Mouse (Mus musculus) midbrain, embryonic 12.5 days (tissue): ENCODE measurements around the gene Map3k1. TPM values are rescaled to one million over a fixed set of nuclear protein-coding genes. Genes with fewer than 3 reads are reported as not detected.

Experiments used
- ATAC-seq: fragments of 200-750 bp; cut with Nextera tagmentation; 2 replicates; pipeline ENCODE4 v1.8.0; 2017; ENCODE audit warnings: low read depth, moderate TSS enrichment, moderate library complexity; ENCODE audit not compliant: low FRiP score
- H3K27ac ChIP-seq: fragments of 300-500 bp; sonication (generic); replicated peaks from 2 replicates; pipeline ENCODE4 v1.5.1; 2016; ENCODE audit warnings: mild to moderate bottlenecking
- H3K27me3 ChIP-seq: fragments of 300-500 bp; sonication (generic); 2 replicates; pipeline ENCODE4 v1.6.1; 2016; ENCODE audit warnings: mild to moderate bottlenecking
- H3K36me3 ChIP-seq: fragments of 300-500 bp; sonication (generic); 2 replicates; pipeline ENCODE4 v1.6.1; 2016
- H3K4me1 ChIP-seq: fragments of 300-500 bp; sonication (generic); 2 replicates; pipeline ENCODE4 v1.6.1; 2016
- H3K4me2 ChIP-seq: fragments of 300-500 bp; sonication (generic); replicated peaks from 2 replicates; pipeline ENCODE4 v1.6.1; 2016; ENCODE audit warnings: mild to moderate bottlenecking, moderate library complexity
- H3K4me3 ChIP-seq: fragments of 300-500 bp; sonication (generic); 2 replicates; pipeline ENCODE4 v1.5.1; 2016; ENCODE audit warnings: mild to moderate bottlenecking
- H3K9ac ChIP-seq: fragments of 300-500 bp; sonication (generic); replicated peaks from 2 replicates; pipeline ENCODE4 v1.6.1; 2016; ENCODE audit warnings: mild to moderate bottlenecking, moderate library complexity
- H3K9me3 ChIP-seq: fragments of 300-500 bp; sonication (generic); 2 replicates; pipeline ENCODE4 v1.6.1; 2016; ENCODE audit warnings: mild to moderate bottlenecking
- WGBS: fragments of 180-500 bp; shearing (Covaris S2); methylation state at CpG from one replicate; pipeline ENCODE4 v1.1.7; 2016; 5-methylcytosine and 5-hydroxymethylcytosine counted together
- polyA plus RNA-seq: library from polyadenylated mRNA; unstranded; fragments of >200 nt; fragmentation: Nextera tagmentation; extraction: Ambion mirVana; gene quantifications from 2 replicates; pipeline ENCODE4 v1.2.1, GENCODE M21; 2016

Map3k1 gene
- polyA plus RNA-seq, 1 experiment from 2014 or later = 14.0 TPM

DNA sequence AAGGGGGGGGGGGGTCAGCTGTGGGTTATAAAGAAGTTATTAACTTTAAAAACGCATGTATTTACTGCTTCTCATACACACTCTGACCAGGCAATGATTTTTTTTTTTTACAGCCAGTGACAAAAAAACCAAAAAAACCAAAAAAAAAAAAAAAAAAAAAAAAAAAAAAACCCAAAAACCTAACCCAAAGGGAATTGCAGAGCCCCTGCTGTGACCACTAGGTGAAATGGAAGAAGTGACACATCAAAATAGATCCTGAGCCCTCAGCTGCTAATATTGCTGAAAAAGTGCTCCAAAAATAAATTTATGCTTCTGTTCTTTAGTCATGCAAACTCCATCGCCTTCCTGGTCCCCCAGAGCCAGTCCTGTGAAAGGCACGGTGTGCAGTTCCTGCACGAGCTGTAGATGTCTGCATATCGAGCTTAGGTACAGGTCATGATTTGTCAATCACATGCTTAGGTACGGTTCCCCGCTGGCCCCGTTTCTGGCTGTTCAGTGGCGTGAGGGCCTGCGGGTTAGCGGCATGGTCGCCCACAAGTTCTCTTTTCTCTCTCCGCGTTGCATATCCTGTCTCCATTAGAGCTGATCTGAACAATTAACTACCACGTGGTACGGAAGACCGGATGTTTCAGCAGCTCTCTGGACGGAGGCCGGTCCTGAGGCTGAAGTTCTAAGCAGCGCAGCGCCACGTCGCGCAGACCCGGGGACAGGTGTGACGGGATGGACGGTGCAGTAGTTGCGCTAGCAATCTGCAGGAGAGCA is 60.3 kb downstream of the Map3k1 start:
- Histone ChIP-seq H3K36me3 (peaks cover 44% of the 10 kb centered on the region), H3K27me3 (no peaks in the 10 kb centered on the region), H3K9ac (no peak overlapping the region), H3K9me3 (no peaks in the 10 kb centered on the region), H3K4me3 (no peak overlapping the region), H3K27ac (no peak overlapping the region), H3K4me2 (no peak overlapping the region), H3K4me1 (no peaks in the 10 kb centered on the region)
- WGBS = 94% methylated on average over 28 of the region's 28 CpGs
- ATAC-seq = no peak

DNA sequence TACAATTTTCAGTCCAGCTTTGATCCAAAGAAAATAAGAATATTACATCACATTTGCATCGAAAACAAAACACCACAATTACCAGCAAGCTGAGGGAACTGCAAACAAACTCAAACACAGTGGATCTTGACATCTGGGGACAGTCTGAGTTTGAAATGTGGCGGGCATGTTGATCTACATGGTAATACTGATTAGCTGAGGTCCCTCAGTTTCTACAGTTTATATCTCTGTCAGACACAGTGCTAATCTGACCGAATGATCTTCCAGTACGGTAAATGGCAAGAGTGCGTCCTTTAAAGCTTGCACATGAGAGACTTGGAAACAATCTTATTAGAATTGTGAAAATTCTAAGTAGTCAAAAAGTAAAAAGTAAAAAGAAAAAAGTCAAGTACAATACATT is 62.0 kb downstream of the Map3k1 start:
- Histone ChIP-seq H3K9ac (no peak overlapping the region), H3K9me3 (no peaks in the 10 kb centered on the region), H3K36me3 (peaks cover 30% of the 10 kb centered on the region), H3K27me3 (no peaks in the 10 kb centered on the region), H3K27ac (no peak overlapping the region), H3K4me3 (no peak overlapping the region), H3K4me1 (no peaks in the 10 kb centered on the region), H3K4me2 (no peak overlapping the region)
- WGBS = 94% methylated on average over 5 of the region's 5 CpGs
- no peak for ATAC-seq

DNA sequence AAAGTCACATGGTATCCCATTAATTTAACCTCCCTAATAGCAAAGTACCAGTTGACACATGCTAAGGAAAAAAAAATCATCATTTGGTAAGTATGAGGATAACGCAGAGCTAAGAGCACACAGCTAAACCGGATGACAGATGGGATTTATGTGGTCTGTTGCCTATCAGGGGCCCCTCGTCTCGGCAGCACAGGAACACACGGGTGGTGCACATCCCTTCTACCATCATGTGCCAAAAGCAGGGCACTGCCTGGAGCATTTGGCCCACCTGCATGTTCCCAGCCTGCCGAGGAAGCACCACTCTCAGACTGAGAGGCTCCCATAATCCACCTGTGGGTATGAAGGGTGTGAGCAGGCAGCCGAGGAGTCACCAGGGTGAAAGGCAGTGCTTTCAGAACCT is 63.6 kb downstream of the Map3k1 start:
- Histone ChIP-seq H3K9me3 (no peaks in the 10 kb centered on the region), H3K36me3 (peaks cover 20% of the 10 kb centered on the region), H3K4me1 (no peaks in the 10 kb centered on the region), H3K4me3 (no peak overlapping the region), H3K27ac (no peak overlapping the region), H3K27me3 (no peaks in the 10 kb centered on the region), H3K4me2 (no peak overlapping the region), H3K9ac (no peak overlapping the region)
- ATAC-seq = no peak
- 90% methylated on average over 7 of the region's 7 CpGs for WGBS

DNA sequence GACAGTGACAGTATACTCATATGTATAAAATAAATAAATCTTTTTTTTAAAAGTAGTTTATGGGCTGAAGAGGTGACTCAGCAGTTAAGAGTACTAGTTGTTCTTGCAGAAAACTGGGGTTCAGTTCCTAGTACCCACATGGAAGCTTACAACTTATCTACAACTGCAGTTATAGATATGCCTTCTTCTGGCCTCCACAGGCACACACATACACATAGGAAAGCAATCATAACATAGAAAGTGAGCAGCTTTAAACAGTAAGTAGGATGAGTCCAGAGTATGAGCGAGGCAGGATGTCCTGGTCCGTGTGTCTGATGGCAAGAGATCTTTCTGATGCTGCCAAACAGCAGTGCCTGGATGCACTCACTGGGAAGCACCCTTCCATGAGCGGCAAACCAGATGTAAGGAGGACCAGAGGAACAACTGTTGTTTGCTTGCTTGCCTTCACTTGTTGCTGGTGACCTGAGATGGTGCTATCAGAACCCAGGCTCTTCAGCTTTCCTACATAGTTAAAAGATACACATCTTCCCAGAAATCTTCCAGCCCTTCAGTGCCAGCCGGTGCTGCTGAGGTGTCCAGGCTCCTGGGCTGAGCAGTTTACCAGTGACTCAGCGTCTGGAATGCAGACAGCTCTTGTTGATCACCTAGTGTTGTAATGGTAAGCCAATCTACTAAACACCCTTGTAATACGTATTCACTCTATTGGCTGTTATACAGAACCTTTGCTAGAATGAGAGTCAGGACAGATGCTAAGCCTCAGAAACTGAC is 64.4 kb downstream of the Map3k1 start:
- no peak for ATAC-seq
- 88% methylated on average over 6 of the region's 6 CpGs for WGBS
- no peak overlapping the region for H3K4me2 ChIP-seq
- no peak overlapping the region for H3K27ac ChIP-seq
- H3K4me1 ChIP-seq = no peaks in the 10 kb centered on the region
- H3K4me3 ChIP-seq = no peak overlapping the region
- H3K9ac ChIP-seq = no peak overlapping the region
- H3K9me3 ChIP-seq = no peaks in the 10 kb centered on the region
- H3K36me3 ChIP-seq = peaks cover 12% of the 10 kb centered on the region
- no peaks in the 10 kb centered on the region for H3K27me3 ChIP-seq

DNA sequence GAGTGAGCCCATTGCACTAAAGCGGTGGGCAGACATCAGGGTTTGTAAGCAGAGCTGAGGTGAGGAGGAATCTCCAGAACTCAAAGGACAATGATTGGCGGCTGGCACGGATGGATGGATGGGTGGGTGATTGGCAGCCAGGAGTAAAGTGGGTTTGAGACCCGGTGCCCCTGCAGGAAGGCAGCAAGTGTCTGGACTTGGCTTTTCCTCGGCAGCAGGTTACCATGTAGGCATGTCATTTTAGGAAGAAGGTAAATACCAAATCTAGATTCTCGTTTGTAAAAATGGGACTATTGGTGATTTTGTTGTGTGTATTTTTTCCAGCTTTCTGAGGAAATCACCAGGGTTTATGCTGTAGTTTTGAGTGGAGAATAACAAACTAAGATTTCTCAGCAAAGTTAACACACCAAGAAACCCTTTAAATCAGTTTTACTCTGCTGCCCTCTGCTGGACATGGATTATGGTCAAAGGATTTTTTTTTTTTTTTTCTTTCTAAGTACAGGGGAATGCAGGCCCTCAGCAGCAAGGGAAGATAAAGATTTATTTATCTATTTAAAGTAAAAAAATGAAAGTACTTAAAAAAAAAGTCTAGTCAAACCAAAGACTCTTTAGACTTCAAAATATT is 66.7 kb downstream of the Map3k1 start:
- Histone ChIP-seq H3K9ac (no peak overlapping the region), H3K27ac (no peak overlapping the region), H3K9me3 (no peaks in the 10 kb centered on the region), H3K4me3 (no peak overlapping the region), H3K36me3 (no peaks in the 10 kb centered on the region), H3K4me2 (no peak overlapping the region), H3K27me3 (no peaks in the 10 kb centered on the region), H3K4me1 (no peaks in the 10 kb centered on the region)
- 61% methylated on average over 6 of the region's 6 CpGs for WGBS
- ATAC-seq = no peak

DNA sequence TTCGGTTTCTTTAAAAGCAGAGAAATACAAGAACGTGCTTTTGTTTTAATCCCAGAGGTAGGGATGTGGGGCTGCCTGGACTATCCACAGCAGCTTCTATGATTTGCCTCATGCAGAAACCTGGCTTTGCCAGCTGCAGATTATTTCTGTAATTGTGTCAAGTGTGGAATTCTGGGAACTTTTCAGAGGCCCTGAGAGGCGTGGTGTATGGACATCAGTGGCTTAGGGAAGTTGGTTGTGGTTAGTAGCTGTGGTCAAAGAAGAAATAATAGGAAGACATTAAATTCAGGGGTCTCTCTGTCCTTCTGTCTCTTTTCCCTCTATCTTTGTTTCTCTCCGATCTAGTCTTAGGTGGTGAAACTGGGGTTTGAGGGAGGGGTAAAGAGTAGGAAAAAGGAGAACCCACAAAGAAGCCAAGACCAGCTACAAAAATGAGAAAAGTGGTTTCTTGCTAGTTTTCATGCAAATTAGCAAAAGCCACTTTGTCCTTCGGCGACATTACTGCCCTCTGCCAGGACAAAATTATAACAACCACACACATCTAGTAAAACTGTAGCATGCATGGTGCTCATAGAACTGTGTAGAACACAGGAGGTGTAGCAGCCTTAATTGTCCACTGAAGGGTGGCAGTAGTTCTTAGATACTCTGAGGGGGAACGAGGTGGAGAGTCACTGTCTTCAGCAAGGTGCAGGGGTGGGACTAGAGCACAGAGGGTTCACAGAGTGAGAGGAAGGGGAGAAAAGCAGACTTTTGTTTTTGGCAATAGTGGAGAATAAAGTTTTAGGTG is 67.4 kb downstream of the Map3k1 start:
- H3K9me3 ChIP-seq = no peaks in the 10 kb centered on the region
- no peak overlapping the region for H3K27ac ChIP-seq
- no peak overlapping the region for H3K4me3 ChIP-seq
- no peaks in the 10 kb centered on the region for H3K36me3 ChIP-seq
- no peak for ATAC-seq
- H3K4me1 ChIP-seq = no peaks in the 10 kb centered on the region
- no peak overlapping the region for H3K4me2 ChIP-seq
- no peak overlapping the region for H3K9ac ChIP-seq
- WGBS = 84% methylated on average over 7 of the region's 7 CpGs
- H3K27me3 ChIP-seq = no peaks in the 10 kb centered on the region

DNA sequence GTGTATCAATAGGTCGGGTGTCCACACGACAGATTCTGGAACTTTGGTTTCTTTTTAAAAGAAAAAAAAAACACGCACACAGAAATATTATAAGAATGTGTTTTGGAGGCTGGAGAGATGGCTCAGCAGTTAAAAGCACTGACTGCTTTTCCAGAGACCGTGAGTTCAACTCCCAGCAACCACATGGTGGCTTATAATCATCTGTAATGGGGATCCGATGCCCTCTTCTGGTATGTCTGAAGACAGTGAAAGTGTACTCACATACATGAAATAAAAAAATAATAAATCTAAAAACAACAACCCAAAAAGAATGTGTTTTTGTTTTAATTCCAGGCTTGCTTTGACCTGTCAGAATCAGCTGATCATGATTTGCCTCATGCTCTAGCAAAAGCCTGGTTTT is 81.9 kb downstream of the Map3k1 start:
- Histone ChIP-seq H3K27me3 (0 out of 2 replicates have a peak, but pooled peaks cover 3% of the 10 kb centered on the region), H3K9ac (no peak overlapping the region)
- WGBS = 90% methylated on average over 5 of the region's 5 CpGs

DNA sequence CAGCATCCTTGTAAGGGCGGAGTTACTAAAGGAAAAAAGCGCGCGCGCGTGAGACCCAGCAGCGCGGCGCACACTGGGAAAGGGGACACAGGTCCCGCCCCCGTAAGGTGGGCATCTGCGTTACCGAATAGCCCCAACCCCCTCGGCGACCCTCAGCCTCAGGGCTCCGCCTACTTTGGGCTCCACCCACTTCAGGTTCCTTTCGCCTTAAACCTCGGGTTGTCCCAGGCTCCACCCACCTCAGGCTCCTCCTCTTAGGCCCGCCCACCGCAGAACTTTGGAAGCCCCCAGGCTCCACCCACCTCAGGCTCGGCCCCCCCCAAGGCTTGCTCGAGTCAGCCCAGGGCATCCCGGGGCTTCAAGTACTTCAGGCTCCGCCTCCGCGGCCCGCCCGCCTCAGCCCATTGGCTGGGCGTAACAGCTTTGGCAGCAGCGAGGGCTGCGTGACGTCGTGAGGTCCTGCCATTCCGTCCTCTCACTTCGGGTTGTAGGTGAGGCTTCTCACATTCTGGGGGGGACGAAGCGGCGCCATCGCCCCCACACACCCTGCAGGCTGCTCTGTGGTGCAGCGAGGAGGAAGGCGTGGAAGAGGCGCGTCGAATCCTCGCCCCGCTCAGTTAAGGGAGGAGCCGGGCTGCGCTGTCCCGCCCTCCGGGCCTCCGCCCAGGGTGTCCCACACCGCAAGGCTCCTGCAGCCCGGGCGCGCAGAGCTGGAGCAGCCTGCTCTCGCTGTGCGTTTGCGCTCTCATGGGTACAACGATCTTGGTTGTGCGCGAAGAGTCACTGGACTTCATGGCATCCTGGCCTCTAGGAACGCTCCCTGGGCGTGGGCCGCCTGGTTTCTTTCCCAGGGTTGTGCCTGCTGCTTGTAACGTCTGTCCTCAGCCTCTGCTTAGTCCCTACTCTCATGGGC is 83.4 kb downstream of the Map3k1 start:
- Histone ChIP-seq H3K27ac (peak overlapping the region; percentile 71), H3K4me3 (peak overlapping the region; percentile 67), H3K36me3 (no peaks in the 10 kb centered on the region), H3K27me3 (0 out of 2 replicates have a peak, but pooled peaks cover 3% of the 10 kb centered on the region), H3K4me1 (peaks cover 8% of the 10 kb centered on the region), H3K9me3 (peaks cover 6% of the 10 kb centered on the region; the same call in 1 of the 2 replicates), H3K4me2 (peak overlapping the region; percentile 74), H3K9ac (peak overlapping the region; percentile 70)
- WGBS = under 1% methylated on average over 64 of the region's 65 CpGs
- peak; percentile 99 for ATAC-seq

More for the DNA sequence above, 81.9 kb downstream of the Map3k1 start:
- Histone ChIP-seq H3K9me3 (peaks cover 6% of the 10 kb centered on the region; the same call in 1 of the 2 replicates), H3K4me2 (no peak overlapping the region), H3K36me3 (no peaks in the 10 kb centered on the region), H3K4me1 (peaks cover 8% of the 10 kb centered on the region), H3K27ac (no peak overlapping the region), H3K4me3 (no peak overlapping the region)
- no peak for ATAC-seq

DNA sequence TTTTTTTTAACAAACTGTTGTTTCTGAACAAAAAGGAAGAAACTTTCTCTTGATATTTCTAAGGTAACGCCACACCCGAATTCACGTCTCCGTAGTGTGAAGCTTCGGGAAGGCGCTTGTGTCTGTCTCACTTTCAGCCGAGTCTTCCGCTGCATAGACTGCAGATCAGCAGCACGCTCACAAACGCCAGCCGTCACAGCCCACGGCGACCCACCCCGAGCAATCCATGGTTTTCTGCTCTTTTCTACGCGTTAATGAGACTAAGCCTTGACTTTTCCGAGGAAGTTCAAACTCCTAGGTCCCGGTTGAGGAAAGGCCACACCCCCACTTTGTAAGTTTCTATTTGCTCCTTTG is 84.0 kb downstream of the Map3k1 start:
- 0 out of 2 replicates have a peak, but pooled peaks cover 3% of the 10 kb centered on the region for H3K27me3 ChIP-seq
- under 1% methylated on average over 18 of the region's 18 CpGs for WGBS
- H3K4me3 ChIP-seq = peak overlapping the region; percentile 67
- H3K4me2 ChIP-seq = peak overlapping the region; percentile 74
- 0 out of 2 replicates have a peak overlapping the region, but pooled peaks have one; percentile 22 for H3K27ac ChIP-seq
- 0 out of 2 replicates have a peak, but pooled peaks cover under 1% of the 10 kb centered on the region for H3K36me3 ChIP-seq
- ATAC-seq = no peak
- H3K9me3 ChIP-seq = peaks cover 6% of the 10 kb centered on the region; the same call in 1 of the 2 replicates
- peak overlapping the region; percentile 41; the same call in 1 of the 2 replicates for H3K9ac ChIP-seq
- H3K4me1 ChIP-seq = peaks cover 8% of the 10 kb centered on the region

DNA sequence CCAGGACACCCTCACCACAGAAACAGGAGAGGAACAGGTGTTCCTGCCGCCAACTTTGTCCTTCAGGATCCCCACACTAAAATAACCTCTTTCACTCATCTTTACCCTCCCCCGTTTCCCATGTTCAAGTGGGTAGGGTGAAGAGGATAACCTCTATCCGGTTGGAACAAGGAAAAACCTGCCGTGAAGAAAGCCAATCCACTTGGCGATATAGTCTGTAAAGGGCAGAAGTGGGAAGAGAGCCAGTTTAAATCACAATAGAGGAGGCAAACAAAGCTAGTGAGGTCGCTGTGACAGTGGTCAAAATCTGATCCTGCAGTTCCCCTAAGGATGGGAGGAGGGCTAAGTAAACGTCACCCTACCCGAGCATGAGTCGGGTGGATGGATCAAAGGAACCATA is 89.1 kb downstream of the Map3k1 start:
- no peaks in the 10 kb centered on the region for H3K27me3 ChIP-seq
- no peak overlapping the region for H3K4me2 ChIP-seq
- ATAC-seq = no peak
- H3K4me3 ChIP-seq = no peak overlapping the region
- H3K9me3 ChIP-seq = no peaks in the 10 kb centered on the region
- no peak overlapping the region for H3K27ac ChIP-seq
- H3K36me3 ChIP-seq = peaks cover 21% of the 10 kb centered on the region
- peaks cover 4% of the 10 kb centered on the region; the same call in 1 of the 2 replicates for H3K4me1 ChIP-seq
- no peak overlapping the region for H3K9ac ChIP-seq
- WGBS = 71% methylated on average over 9 of the region's 9 CpGs

DNA sequence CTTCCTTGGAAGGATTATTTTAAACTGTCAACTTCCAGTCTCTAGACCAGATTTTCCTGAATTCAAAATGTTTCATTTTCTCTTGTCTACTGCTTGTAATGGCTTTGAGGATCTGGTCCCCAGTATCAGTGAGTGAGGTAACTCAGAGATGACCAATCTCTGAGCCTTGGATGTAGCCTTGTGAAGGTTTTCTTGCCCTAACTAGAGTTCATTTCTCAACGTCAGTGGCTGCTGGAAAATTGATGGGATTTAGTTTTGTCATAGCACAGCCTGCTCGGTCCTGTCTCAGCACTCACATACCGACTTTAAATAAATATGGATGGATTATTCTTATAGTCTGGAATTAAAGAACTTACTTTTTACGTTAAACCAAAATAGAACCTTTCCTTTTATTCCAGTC is 98.3 kb downstream of the Map3k1 start:
- Histone ChIP-seq H3K9ac (no peak overlapping the region), H3K4me1 (no peaks in the 10 kb centered on the region), H3K27me3 (no peaks in the 10 kb centered on the region), H3K4me3 (no peak overlapping the region), H3K4me2 (no peak overlapping the region), H3K36me3 (peaks cover 95% of the 10 kb centered on the region), H3K27ac (no peak overlapping the region), H3K9me3 (no peaks in the 10 kb centered on the region)
- ATAC-seq = no peak
- 95% methylated on average over 4 of the region's 4 CpGs for WGBS
